Mouse (Mus musculus) embryonic facial prominence, embryonic 12.5 days (tissue): ENCODE measurements around the gene Tmeff2. TPM values are rescaled to one million over a fixed set of nuclear protein-coding genes. Genes with fewer than 3 reads are reported as not detected.

Source experiments
- ATAC-seq: fragments of 200-750 bp; cut with Nextera tagmentation; 2 replicates; pipeline ENCODE4 v1.8.0; 2017; ENCODE audit not compliant: insufficient number of reproducible peaks, insufficient read depth, low FRiP score, low TSS enrichment
- H3K27ac ChIP-seq: fragments of 300-500 bp; sonication (generic); 2 replicates; pipeline ENCODE4 v1.5.1; 2016; ENCODE audit warnings: mild to moderate bottlenecking
- H3K27me3 ChIP-seq: fragments of 300-500 bp; sonication (generic); 2 replicates; pipeline ENCODE4 v1.6.1; 2016; ENCODE audit warnings: mild to moderate bottlenecking, moderate library complexity
- H3K36me3 ChIP-seq: fragments of 300-500 bp; sonication (generic); 2 replicates; pipeline ENCODE4 v1.6.1; 2016; ENCODE audit warnings: mild to moderate bottlenecking
- H3K4me1 ChIP-seq: fragments of 300-500 bp; sonication (generic); 2 replicates; pipeline ENCODE4 v1.6.1; 2016
- H3K4me2 ChIP-seq: fragments of 300-500 bp; sonication (generic); replicated peaks from 2 replicates; pipeline ENCODE4 v1.6.1; 2016; ENCODE audit warnings: mild to moderate bottlenecking, moderate library complexity
- H3K4me3 ChIP-seq: fragments of 300-500 bp; sonication (generic); 2 replicates; pipeline ENCODE4 v1.5.1; 2016; ENCODE audit warnings: mild to moderate bottlenecking
- H3K9ac ChIP-seq: fragments of 300-500 bp; sonication (generic); 2 replicates; pipeline ENCODE4 v1.6.1; 2016; ENCODE audit warnings: mild to moderate bottlenecking, moderate library complexity
- H3K9me3 ChIP-seq: fragments of 300-500 bp; sonication (generic); 2 replicates; pipeline ENCODE4 v1.6.1; 2016; ENCODE audit warnings: mild to moderate bottlenecking, moderate library complexity
- WGBS: fragments of 180-500 bp; shearing (Covaris S2); methylation state at CpG from one replicate; pipeline ENCODE4 v1.1.7; 2016; 5-methylcytosine and 5-hydroxymethylcytosine counted together
- polyA plus RNA-seq: library from polyadenylated mRNA; unstranded; fragments of >200 nt; fragmentation: Nextera tagmentation; extraction: Ambion mirVana; gene quantifications from 2 replicates; pipeline ENCODE4 v1.2.1, GENCODE M21; 2016

Tmeff2 gene
- polyA plus RNA-seq, 1 experiment from 2014 or later: 12.4 TPM

DNA sequence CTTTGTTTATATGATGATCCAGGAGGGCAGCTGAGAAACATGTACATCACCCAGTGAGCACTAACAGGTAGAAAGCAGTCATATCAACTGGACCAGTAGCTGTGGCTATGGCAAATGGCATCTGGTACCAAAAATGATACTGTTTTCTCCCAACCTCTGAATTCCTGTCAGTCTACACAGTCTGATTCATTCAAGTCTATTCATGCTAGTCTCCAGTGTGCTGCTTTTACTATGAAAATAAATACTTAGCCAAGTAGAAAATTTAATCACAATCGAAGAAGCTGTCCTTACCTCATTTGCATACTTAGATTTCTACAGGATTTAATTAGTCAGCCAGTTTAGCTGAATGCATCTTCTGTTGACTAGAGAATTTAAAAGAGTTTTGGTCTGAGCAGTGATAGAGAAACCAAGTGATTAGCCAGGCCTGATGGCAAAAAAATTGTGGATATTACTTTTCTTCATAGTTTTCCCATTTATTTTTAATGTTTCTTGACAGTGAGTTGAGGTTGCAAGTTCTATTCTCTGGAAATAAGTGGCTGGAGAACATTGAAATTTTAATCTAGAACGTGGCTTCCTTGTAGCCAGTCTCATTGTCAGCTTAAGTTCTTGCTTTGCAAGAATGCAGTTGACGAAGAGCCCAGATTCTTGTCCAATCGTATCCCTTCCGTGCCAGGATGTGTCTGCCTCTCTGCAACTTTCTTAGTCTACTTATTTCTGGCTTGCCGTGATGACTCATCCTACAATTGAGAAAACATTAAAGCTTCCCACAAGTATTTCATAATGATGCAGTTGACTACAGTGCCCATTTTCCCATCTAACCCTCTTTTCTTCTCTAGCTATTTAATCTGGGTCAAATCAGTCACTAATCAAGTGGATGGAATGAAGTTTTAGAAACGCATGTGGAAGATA, 39.9 kb downstream of the Tmeff2 start:
- H3K27ac ChIP-seq: no peak overlapping the region

DNA sequence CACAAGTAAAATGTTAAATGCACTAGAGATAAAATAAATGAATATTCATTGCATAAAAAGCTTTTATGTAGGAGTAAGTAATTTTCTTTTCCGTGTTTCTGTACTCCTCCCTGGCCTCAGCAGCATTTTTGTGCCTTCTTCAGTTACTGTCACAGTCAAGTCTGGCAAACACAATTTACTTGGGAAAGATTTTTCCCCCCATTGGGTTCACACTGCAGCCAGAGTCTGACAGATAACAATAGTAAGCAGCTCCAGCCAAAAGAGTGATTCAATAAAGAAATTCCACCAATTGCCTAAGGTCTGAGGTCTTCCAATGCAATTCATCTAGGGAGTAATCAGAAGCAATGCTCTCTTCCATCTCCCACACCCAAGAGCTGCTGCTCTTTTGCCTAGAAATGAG, 48.1 kb downstream of the Tmeff2 start:
- 70% methylated on average over 1 of the region's 1 CpGs for WGBS
- no peaks in the 10 kb centered on the region for H3K36me3 ChIP-seq
- H3K27me3 ChIP-seq: no peaks in the 10 kb centered on the region

More for the DNA sequence above, 39.9 kb downstream of the Tmeff2 start:
- Histone ChIP-seq H3K27me3 (no peaks in the 10 kb centered on the region), H3K4me2 (no peak overlapping the region), H3K9ac (no peak overlapping the region), H3K36me3 (no peaks in the 10 kb centered on the region), H3K4me1 (no peaks in the 10 kb centered on the region), H3K4me3 (no peak overlapping the region), H3K9me3 (no peaks in the 10 kb centered on the region)
- WGBS: 82% methylated on average over 7 of the region's 7 CpGs
- no peak for ATAC-seq

DNA sequence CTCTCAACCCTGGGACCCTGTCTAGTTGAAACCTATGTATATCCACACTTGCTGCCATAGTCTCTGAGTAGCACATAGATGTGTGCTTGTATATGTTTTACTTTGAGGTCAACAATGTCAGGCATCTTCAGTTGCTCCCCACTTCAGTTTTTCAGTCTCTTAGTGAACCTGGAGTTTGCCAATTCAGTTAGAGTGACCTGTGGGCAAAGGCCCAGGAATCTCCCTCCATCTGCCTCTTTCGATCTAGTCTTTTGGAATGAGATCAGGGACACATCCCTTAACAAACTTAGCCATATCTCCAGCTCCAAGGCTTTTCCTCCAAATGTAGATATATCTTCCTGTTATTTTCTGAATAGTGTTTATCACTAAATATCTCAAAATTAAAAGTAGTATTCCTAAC, 58.4 kb downstream of the Tmeff2 start:
- Histone ChIP-seq H3K36me3 (no peaks in the 10 kb centered on the region), H3K27me3 (no peaks in the 10 kb centered on the region), H3K4me1 (no peaks in the 10 kb centered on the region), H3K9ac (no peak overlapping the region), H3K4me3 (no peak overlapping the region), H3K9me3 (no peaks in the 10 kb centered on the region), H3K27ac (no peak overlapping the region), H3K4me2 (no peak overlapping the region)
- ATAC-seq: no peak
- WGBS: 95% methylated on average over 1 of the region's 1 CpGs

More for the DNA sequence above, 48.1 kb downstream of the Tmeff2 start:
- Histone ChIP-seq H3K4me3 (no peak overlapping the region), H3K4me2 (no peak overlapping the region), H3K4me1 (no peaks in the 10 kb centered on the region), H3K27ac (no peak overlapping the region), H3K9ac (no peak overlapping the region), H3K9me3 (no peaks in the 10 kb centered on the region)
- no peak for ATAC-seq

DNA sequence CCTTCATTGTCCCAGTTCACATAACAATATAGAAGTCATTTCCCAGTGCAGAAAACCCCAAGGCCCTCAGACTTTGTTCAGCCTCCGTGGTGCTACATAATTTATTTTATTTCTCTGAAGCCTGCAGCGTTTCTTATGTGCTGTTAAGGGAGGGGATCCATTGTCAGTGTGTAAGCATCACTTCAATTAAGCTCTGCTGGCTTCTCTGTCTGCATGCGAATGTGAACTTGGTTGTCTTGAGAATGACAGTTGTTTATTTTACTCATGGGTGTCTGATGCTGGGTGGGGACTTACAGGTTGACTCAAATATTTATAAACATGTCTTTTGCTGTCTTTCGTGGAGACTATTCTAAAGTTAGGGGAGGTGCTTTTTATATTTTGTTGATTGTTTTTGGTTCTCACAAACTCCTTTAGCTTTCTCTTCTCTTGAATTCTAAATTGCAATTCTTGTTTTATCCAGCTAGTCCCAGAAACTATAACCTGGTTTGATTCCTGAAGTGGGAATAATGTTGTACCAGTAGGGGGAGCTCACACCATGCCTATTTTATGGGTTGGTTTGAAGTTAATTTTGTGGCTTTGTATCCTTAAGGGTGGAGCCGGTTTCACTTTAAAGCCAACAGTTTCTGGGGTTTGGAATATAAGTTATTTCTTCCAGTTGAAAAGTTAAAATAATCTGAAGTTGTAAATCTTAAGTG, 61.7 kb downstream of the Tmeff2 start:
- no peak overlapping the region for H3K9ac ChIP-seq
- H3K27me3 ChIP-seq: no peaks in the 10 kb centered on the region
- H3K27ac ChIP-seq: no peak overlapping the region
- H3K4me2 ChIP-seq: no peak overlapping the region
- ATAC-seq: no peak
- 43% methylated on average over 5 of the region's 5 CpGs for WGBS
- H3K4me1 ChIP-seq: no peaks in the 10 kb centered on the region
- no peak overlapping the region for H3K4me3 ChIP-seq
- H3K36me3 ChIP-seq: no peaks in the 10 kb centered on the region
- no peaks in the 10 kb centered on the region for H3K9me3 ChIP-seq

DNA sequence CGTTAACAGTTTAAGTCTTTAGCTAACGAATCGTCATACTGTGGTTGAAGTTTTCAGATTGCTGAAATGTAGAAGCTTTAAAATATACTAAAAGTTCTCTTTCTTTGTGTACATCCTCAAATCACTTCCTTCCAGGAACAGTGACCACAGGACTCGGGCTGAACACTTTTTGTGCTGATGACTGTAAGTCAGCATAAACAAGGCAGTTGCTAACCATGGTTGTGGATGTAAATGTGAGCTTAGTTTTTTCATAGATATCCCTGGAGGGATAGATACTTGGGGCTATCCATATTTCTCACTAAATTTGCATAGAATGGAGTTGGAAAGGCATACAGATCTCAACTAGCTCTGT, 62.2 kb downstream of the Tmeff2 start:
- H3K27me3 ChIP-seq: no peaks in the 10 kb centered on the region
- no peak overlapping the region for H3K4me2 ChIP-seq
- H3K36me3 ChIP-seq: no peaks in the 10 kb centered on the region
- no peak for ATAC-seq
- no peaks in the 10 kb centered on the region for H3K9me3 ChIP-seq
- H3K4me1 ChIP-seq: no peaks in the 10 kb centered on the region
- no peak overlapping the region for H3K27ac ChIP-seq
- 63% methylated on average over 4 of the region's 4 CpGs for WGBS
- H3K9ac ChIP-seq: no peak overlapping the region
- no peak overlapping the region for H3K4me3 ChIP-seq

DNA sequence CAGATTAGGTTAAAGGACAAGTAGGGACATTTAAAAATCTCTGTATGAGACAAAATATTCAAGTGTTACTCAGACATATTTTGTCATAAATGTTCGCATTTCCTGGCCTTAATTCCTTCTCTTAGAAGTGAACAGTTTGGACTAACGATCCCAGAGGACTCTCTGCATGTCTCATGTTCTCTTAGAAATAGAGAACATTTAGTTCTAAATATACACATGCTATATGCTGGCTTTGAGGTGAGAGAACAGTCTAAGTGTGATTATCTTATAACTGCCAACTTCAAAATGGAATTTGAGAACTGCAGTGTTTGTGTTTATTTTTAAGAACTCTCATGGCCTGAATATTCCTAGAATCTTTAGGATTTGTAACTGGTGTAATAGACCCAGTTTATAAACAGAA, 69.2 kb downstream of the Tmeff2 start:
- no peak for ATAC-seq
- Histone ChIP-seq H3K9me3 (no peaks in the 10 kb centered on the region), H3K36me3 (no peaks in the 10 kb centered on the region), H3K27ac (no peak overlapping the region), H3K4me1 (no peaks in the 10 kb centered on the region), H3K27me3 (no peaks in the 10 kb centered on the region), H3K9ac (no peak overlapping the region), H3K4me3 (no peak overlapping the region), H3K4me2 (no peak overlapping the region)
- 75% methylated on average over 2 of the region's 2 CpGs for WGBS

DNA sequence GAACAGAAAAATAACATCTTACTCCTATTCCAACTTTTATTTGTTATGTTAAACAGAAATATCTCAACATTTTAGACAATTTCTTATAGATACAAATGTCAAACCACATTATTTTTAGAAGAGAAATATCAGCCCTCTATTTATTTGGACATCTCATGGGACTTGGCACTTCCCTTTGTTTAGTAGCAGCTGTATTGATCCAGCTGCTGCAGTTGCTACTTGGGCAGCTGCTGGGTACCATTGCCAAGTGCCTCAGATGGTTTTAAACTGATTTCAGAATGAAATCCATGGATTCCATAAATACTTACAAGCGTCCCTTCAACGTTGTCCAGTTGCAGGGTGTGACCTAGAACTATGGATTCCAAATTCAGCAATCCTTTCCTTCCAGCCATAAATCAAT, 70.4 kb downstream of the Tmeff2 start:
- no peak overlapping the region for H3K4me2 ChIP-seq
- no peak for ATAC-seq
- no peak overlapping the region for H3K9ac ChIP-seq
- WGBS: 62% methylated on average over 2 of the region's 2 CpGs
- no peak overlapping the region for H3K4me3 ChIP-seq
- no peaks in the 10 kb centered on the region for H3K36me3 ChIP-seq
- no peaks in the 10 kb centered on the region for H3K4me1 ChIP-seq
- H3K9me3 ChIP-seq: no peaks in the 10 kb centered on the region
- H3K27ac ChIP-seq: no peak overlapping the region
- no peaks in the 10 kb centered on the region for H3K27me3 ChIP-seq

DNA sequence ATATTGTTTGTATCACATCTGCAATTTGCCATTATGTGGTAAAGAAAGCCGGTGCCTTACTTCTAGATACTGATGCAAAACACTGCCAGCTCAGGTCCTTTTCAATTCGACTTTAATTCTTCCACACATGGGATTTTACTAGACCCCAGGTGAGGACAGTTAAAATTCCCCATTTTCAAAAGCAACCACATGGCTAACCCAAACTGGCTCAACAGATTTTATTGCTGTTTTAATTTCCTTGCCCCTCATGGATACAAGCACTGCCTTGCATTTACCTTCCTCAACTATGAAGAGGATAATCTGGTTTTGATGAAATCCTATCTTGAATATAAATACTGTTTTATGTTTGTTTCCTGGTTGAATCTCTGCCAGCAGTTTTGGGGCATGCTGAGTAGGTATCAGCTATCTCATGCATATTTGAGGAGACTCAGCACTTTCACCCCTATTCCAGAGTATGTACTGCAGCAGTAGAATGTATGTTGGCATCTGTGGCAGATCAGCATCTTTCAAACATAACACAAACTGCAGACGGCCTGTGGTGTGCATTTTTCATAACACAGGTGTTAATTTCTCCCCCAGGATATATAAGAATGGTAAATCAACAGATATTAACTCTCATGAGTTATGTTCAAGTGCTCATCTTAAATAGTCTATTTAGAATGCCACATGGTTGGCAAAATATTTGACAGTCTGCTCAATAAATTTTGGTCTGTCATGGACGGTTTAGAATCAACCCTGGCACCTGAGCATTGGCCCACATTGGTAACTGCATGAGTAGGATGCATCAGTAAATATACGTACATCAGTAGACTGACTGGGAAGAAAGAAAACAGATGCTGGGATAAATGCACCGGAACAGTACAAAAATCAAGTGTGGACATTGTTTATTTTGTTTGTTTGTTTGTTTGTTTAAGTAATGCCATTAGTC, 72.3 kb downstream of the Tmeff2 start:
- no peaks in the 10 kb centered on the region for H3K27me3 ChIP-seq
- no peak overlapping the region for H3K4me2 ChIP-seq
- H3K9ac ChIP-seq: no peak overlapping the region
- H3K27ac ChIP-seq: no peak overlapping the region
- H3K9me3 ChIP-seq: no peaks in the 10 kb centered on the region
- no peaks in the 10 kb centered on the region for H3K4me1 ChIP-seq
- ATAC-seq: no peak
- no peaks in the 10 kb centered on the region for H3K36me3 ChIP-seq
- H3K4me3 ChIP-seq: no peak overlapping the region
- 76% methylated on average over 6 of the region's 6 CpGs for WGBS

DNA sequence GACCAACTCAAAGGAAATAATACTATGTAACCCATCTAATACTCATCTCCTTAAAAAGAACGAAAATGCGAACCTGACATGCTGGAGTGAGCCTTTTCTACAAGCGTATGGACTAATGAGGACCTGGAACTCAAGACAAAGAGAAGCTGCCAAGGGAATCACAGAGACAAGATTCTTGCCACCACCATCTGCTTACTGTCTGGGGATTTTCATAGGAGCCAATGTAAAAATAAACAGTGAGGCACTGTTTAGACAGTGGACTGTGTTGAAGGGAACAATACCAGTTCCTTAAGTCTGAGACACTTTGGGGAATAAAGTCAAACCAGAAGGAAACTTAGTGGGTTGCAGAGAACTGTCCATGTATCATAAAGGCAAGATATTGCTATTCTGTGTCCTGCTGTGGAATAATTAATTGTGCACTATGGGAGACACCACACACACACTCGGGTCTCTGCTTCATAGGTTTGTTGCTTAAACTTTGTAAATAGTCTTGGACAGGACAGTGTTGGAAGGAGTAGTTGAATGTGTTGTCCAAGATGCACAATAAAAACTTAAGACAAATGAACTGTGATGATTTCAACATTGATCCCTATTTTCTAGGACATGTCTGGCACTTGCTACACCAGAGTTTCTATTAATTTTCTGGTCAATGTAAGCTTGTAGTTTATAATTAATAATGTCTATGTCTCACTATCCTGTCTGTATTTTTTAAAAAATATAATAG, 79.1 kb downstream of the Tmeff2 start:
- H3K4me2 ChIP-seq: no peak overlapping the region
- H3K9me3 ChIP-seq: no peaks in the 10 kb centered on the region
- no peak for ATAC-seq
- H3K4me3 ChIP-seq: no peak overlapping the region
- no peak overlapping the region for H3K27ac ChIP-seq
- 77% methylated on average over 4 of the region's 4 CpGs for WGBS
- H3K9ac ChIP-seq: no peak overlapping the region
- no peaks in the 10 kb centered on the region for H3K27me3 ChIP-seq
- no peaks in the 10 kb centered on the region for H3K4me1 ChIP-seq
- no peaks in the 10 kb centered on the region for H3K36me3 ChIP-seq

DNA sequence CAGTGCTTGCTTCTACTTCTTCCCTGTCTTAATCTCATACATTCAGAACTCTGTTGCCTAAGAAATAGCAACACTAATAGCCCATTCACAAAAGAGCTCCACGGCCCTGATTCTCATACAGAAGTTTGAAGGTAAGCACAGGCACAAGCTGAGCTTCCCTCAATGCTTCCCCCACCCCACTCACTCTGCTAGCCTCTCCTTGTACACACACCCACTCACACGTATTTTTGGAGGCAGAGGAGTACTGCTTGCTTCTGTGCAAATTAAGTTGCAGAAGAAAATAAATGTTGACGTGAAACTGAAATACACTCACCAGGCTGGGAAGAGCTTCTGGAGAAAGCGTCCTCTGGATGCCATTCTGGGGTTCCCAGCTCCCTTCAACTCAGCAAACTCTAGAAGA, 80.1 kb downstream of the Tmeff2 start:
- no peaks in the 10 kb centered on the region for H3K27me3 ChIP-seq
- H3K4me3 ChIP-seq: no peak overlapping the region
- WGBS: 78% methylated on average over 4 of the region's 4 CpGs

DNA sequence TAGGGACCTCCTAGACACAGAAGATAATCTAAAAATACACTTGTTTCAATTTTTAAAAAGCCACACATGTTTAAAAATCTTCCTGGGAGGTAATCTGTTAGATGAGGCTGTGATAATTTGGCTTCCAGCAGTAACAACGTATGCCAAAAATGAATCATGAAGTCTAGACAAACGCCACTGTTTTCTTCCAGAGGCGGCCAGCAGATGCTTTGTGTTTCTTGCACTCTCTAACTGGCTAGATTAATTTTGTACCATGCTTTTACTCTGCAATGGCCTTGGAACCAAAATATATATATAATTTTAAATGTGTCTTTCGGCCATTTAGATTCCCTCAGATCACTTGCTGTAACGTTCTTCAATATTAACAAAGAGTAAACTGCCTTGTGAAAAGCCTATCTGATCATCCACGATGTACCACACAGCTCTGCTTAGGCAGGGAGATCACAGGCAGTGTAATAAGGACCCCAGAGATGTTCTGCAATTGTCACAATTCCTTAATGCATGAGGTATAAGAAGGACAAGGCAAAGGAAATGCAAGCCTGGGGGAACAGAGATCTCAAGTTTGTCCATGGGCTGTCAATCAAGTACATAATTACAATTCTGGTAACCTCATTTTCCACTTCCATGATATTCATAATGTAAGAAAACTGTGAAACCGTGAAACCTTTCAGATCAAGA, 80.8 kb downstream of the Tmeff2 start:
- H3K4me1 ChIP-seq: no peaks in the 10 kb centered on the region
- no peaks in the 10 kb centered on the region for H3K36me3 ChIP-seq
- no peak overlapping the region for H3K27ac ChIP-seq
- H3K4me2 ChIP-seq: no peak overlapping the region
- no peak for ATAC-seq
- H3K4me3 ChIP-seq: no peak overlapping the region
- H3K9ac ChIP-seq: no peak overlapping the region
- 84% methylated on average over 7 of the region's 7 CpGs for whole genome bisulfite sequencing
- no peaks in the 10 kb centered on the region for H3K9me3 ChIP-seq
- no peaks in the 10 kb centered on the region for H3K27me3 ChIP-seq

More for the DNA sequence above, 80.1 kb downstream of the Tmeff2 start:
- no peak overlapping the region for H3K9ac ChIP-seq
- no peak for ATAC-seq
- no peak overlapping the region for H3K27ac ChIP-seq
- H3K4me2 ChIP-seq: no peak overlapping the region
- H3K9me3 ChIP-seq: no peaks in the 10 kb centered on the region
- H3K4me1 ChIP-seq: no peaks in the 10 kb centered on the region
- H3K36me3 ChIP-seq: no peaks in the 10 kb centered on the region
